Mouse (Mus musculus): ENCODE measurements around the gene Wfdc9.

DNA sequence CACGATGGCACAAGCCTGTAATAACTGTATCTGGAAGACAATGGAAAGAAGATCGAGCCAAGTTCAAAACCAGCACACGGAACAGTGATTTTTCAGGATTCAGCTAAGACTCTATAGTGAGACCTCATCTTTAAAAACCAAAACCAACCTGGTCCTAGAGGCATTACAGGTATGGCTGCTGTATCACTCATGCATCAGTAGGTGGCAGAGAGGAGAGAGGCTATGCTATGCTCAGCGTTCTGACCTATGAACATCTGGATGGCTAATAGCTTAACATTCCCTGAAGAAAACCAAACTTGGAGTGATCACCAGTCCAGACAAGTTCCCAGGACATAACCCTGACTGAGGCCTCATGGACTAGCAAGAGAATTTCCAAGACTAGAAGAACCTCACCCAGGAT, 34.6 kb downstream of the Wfdc9 start:
- TF ChIP-seq CTCF (IDR thresholded peaks at IDR 0.05; ENCODE audit: low read depth, low read length) (no peak), TAL1 (conservative IDR thresholded peaks at IDR 0.05; ENCODE audit: low read depth, low read length) (no peak), GATA1 (IDR thresholded peaks at IDR 0.05; ENCODE audit: borderline replicate concordance, low read length) (no peak), POLR2AphosphoS5 (IDR thresholded peaks at IDR 0.05; ENCODE audit: insufficient replicate concordance, low read depth, low read length) (no peak), GATA2 (IDR thresholded peaks at IDR 0.05; ENCODE audit: borderline replicate concordance, low read depth, low read length) (no peak)

All from G1E (cell line).